Mouse (Mus musculus): ENCODE results near the gene Pip5k1b. TPM values are rescaled to one million over a fixed set of nuclear protein-coding genes. Genes with fewer than 3 reads are reported as not detected.

Gene Pip5k1b
- polyA plus RNA-seq, 1 experiment from 2014 or later, result 1.2 TPM

DNA sequence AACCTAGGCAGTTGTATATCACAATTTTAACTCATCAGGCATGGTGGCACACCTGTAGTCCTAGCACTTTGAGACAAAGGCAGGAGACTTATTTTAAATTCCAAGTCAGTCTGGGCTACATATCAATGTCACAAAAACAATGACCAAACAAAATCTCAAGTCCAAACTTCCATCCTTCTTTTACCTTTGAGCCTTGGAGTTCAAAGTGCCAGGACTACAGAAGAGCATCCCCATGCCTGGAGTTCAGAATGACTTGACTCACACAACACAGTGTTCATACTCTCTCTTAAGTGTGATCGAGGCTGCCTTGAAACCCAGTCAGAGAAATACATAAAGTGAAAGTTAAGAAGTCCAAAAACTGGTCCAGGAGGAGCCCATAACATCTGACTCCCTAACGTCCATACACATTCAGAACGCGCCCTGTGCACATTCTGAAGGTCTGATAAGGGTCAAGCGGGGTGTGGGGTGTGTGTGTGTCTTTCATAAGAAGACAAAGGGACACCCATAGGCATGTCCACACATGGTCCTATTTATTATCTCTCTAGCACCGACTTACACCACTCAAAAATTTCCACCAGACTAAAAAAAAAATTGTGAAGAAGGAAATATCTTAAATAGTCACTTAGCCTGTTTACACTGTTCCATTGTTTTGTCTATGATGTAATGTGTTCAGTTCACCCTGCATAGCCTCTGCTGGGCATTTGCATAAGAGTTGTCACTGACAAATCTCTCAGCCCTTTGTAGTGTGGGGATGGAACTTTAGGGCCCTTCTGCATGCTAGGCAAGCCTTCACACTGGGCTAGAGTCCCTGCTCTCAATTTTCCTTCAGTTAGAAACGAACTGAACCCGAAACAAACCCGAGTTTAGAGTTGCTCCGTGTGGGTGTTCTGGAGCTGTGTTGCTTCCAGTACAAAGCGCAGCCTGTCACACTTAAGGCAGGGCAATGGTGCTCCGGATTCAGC, 296.0 kb downstream of the Pip5k1b start:
- Histone ChIP-seq H3K27ac (replicated peaks) (no peak overlapping the region; the same call in 1 of the 2 replicates), H3K4me1 (no peaks in the 10 kb centered on the region), H3K36me3 (replicated peaks) (peaks cover 39% of the 10 kb centered on the region), H3K4me3 (no peak overlapping the region), H3K27me3 (replicated peaks; ENCODE audit: low read depth, poor library complexity, severe bottlenecking) (no peaks in the 10 kb centered on the region), H3K9me3 (no peaks in the 10 kb centered on the region)
- no peak for DNase-seq (ENCODE audit: low spot score)
- WGBS, result 80% methylated on average over 12 of the region's 12 CpGs

DNA sequence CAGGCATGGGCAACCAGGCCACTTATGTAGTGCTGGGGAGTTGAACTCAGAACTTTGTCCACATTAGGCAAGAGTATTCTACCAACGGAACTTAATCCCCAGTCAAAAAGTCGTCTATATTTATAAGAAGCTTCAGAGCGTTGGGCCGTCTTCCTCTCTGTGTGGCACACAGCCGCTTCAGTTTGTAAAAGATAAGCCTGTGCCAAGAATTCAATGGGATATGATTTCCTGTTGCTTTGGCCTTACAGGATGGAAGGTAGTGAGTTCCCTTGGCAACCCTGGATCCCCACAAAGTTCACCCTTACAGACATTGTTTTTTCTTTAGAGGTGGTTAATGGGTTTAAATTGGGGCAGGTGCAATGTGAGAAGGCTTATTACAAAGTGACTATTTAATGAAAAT, 297.3 kb downstream of the Pip5k1b start:
- Histone ChIP-seq H3K4me1 (peaks cover 6% of the 10 kb centered on the region), H3K27ac (replicated peaks) (no peak overlapping the region), H3K9me3 (no peaks in the 10 kb centered on the region), H3K27me3 (replicated peaks; ENCODE audit: low read depth, poor library complexity, severe bottlenecking) (no peaks in the 10 kb centered on the region), H3K4me3 (no peak overlapping the region), H3K36me3 (replicated peaks) (peaks cover 28% of the 10 kb centered on the region)
- WGBS, result 93% methylated on average over 5 of the region's 5 CpGs
- DNase-seq (ENCODE audit: low spot score), result no peak

DNA sequence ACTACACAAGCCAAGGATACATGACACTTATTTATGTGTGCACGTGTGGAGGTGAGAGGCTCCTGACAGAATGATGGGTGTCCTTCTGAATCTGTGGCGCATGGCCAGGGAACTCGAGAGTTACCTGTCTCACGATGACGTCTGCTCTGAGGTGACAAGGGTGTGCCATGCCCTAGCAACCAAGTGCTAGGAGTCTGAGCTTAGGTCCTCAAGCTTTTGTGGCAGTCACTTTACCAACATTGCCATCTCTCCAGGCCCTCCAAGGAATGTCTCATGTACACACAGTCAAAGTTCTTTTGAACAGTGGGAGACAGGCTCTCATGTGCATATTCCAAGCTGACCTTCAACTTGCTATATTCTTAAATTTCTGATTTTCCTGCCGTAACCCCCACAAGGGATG, 297.7 kb downstream of the Pip5k1b start:
- H3K27ac ChIP-seq (replicated peaks), result no peak overlapping the region
- H3K9me3 ChIP-seq, result no peaks in the 10 kb centered on the region
- DNase-seq (ENCODE audit: low spot score), result no peak
- peaks cover 6% of the 10 kb centered on the region for H3K4me1 ChIP-seq
- H3K27me3 ChIP-seq (replicated peaks; ENCODE audit: low read depth, poor library complexity, severe bottlenecking), result no peaks in the 10 kb centered on the region
- no peak overlapping the region for H3K4me3 ChIP-seq
- 94% methylated on average over 6 of the region's 6 CpGs for WGBS
- peaks cover 26% of the 10 kb centered on the region for H3K36me3 ChIP-seq (replicated peaks)

DNA sequence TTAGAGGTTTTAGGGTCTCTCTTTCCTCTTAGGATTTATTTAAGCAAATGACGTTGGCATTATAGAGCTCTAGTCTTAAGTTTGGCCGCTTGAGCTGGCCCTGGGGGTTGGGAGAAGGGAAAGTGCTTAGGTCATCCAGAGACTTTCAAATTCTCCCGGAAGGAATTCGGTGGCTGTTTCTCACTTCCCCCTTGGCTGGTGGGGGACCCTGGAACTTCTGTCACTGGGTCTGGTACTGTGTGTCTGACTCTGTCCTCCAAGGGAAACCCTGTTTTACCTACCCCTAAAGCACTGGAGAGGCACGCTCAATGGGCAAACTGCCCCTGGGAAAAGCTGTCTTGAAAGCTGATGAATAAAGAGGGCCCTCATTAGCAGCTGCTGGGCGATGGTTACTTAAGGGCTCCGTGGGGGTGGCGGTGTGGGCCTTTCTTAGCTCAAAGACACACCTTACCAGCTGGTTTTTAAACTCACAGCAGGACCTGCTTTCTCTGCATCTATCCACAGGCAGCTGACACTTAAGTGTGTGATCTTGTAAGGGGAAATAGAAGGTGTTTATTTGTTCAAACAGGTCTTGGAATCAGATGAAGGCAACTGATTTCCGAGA, 301.9 kb downstream of the Pip5k1b start:
- no peak for DNase-seq (ENCODE audit: low spot score)
- no peaks in the 10 kb centered on the region for H3K36me3 ChIP-seq (replicated peaks)
- H3K9me3 ChIP-seq, result no peaks in the 10 kb centered on the region
- WGBS, result 25% methylated on average over 9 of the region's 9 CpGs
- no peaks in the 10 kb centered on the region for H3K27me3 ChIP-seq (replicated peaks; ENCODE audit: low read depth, poor library complexity, severe bottlenecking)
- H3K4me1 ChIP-seq, result peaks cover 23% of the 10 kb centered on the region
- H3K27ac ChIP-seq (replicated peaks), result no peak overlapping the region
- no peak overlapping the region for H3K4me3 ChIP-seq

DNA sequence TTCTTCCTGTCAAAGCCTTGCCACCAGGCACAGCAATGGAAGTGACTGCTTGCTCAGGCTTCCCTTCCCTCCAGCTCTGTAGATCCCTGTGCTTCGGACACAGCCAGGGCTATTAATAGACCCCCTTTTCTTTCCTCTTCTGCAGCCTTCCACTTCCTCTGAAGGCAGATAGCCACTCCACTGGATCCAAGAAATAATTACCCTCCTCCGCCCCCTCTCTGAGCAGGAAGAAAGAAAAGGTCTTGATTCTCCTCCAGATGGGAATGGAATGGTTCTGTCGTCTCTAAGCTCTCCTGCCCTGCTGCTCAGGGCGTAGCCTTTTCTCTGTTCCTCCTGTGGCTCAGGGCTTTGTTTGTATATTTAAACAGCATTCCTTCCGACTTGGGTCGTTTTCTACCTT, 303.8 kb downstream of the Pip5k1b start:
- peak overlapping the region; percentile 30 for H3K27ac ChIP-seq (replicated peaks)
- DNase-seq (ENCODE audit: low spot score), result no peak

More for the DNA sequence above, 303.8 kb downstream of the Pip5k1b start:
- Histone ChIP-seq H3K4me3 (peak overlapping the region; percentile 25; the same call in 1 of the 2 replicates), H3K4me1 (peaks cover 23% of the 10 kb centered on the region), H3K36me3 (replicated peaks) (no peaks in the 10 kb centered on the region), H3K27me3 (replicated peaks; ENCODE audit: low read depth, poor library complexity, severe bottlenecking) (no peaks in the 10 kb centered on the region), H3K9me3 (no peaks in the 10 kb centered on the region)
- WGBS, result 15% methylated on average over 6 of the region's 6 CpGs

Other genes with a start within 250 kb of the Pip5k1b start
- gene Fam122a, start 78.5 kb downstream of the Pip5k1b start, polyA plus RNA-seq (2016; fragmentation: Nextera tagmentation; extraction: Ambion mirVana), result 43.4 and 46.2 TPM in 2 replicates
- gene Tmem252, start 118.1 kb upstream of the Pip5k1b start, polyA plus RNA-seq (2016; fragmentation: Nextera tagmentation; extraction: Ambion mirVana), result 0.19 and 0.26 TPM in 2 replicates

Data from embryonic facial prominence, embryonic 10.5 days (tissue).